Mouse (Mus musculus): ENCODE results near the gene Ankrd13a.

- TF ChIP-seq CTCF (IDR thresholded peaks at IDR 0.05; ENCODE audit: insufficient read depth, low read length) (no peak), POLR2A (IDR thresholded peaks at IDR 0.05; ENCODE audit: borderline replicate concordance, extremely low read depth, low read depth, low read length) (no peak)
Measured at GRCm38 (mm10) chr5:114809826-114810225, 35.3 kb downstream of the Ankrd13a start.
